Mouse (Mus musculus) embryonic facial prominence, embryonic 15.5 days (tissue): ENCODE results near the gene Nos3. TPM values are rescaled to one million over a fixed set of nuclear protein-coding genes. Genes with fewer than 3 reads are reported as not detected.
"Not testable (repeated sequence)": the region's sequence is repeated elsewhere in the genome, so short reads cannot be mapped to it uniquely, and the experiment has no call there.

ENCODE experiments used
- ATAC-seq: fragments of 200-750 bp; cut with Nextera tagmentation; 2 replicates; pipeline ENCODE4 v1.8.0; 2017; ENCODE audit warnings: low read depth, moderate TSS enrichment; ENCODE audit not compliant: insufficient number of reproducible peaks, low FRiP score, low TSS enrichment
- H3K27ac ChIP-seq: fragments of 300-500 bp; sonication (generic); replicated peaks from 2 replicates; pipeline ENCODE4 v1.5.1; 2015; ENCODE audit warnings: mild to moderate bottlenecking, inconsistent platforms
- H3K27me3 ChIP-seq: fragments of 300-500 bp; sonication (generic); 2 replicates; pipeline ENCODE4 v1.6.1; 2015; ENCODE audit warnings: inconsistent platforms
- H3K36me3 ChIP-seq: fragments of 300-500 bp; sonication (generic); 2 replicates; pipeline ENCODE4 v1.6.1; 2015; ENCODE audit warnings: mild to moderate bottlenecking, inconsistent platforms
- H3K4me1 ChIP-seq: fragments of 300-500 bp; sonication (generic); 2 replicates; pipeline ENCODE4 v1.6.1; 2015; ENCODE audit warnings: inconsistent platforms
- H3K4me2 ChIP-seq: fragments of 300-500 bp; sonication (generic); replicated peaks from 2 replicates; pipeline ENCODE4 v1.6.1; 2015; ENCODE audit warnings: mild to moderate bottlenecking, inconsistent platforms
- H3K4me3 ChIP-seq: fragments of 300-500 bp; sonication (generic); replicated peaks from 2 replicates; pipeline ENCODE4 v1.5.1; 2015; ENCODE audit warnings: mild to moderate bottlenecking, inconsistent platforms
- H3K9ac ChIP-seq: fragments of 300-500 bp; sonication (generic); 2 replicates; pipeline ENCODE4 v1.6.1; 2015; ENCODE audit warnings: inconsistent platforms
- H3K9me3 ChIP-seq: fragments of 300-500 bp; sonication (generic); replicated peaks from 2 replicates; pipeline ENCODE4 v1.6.1; 2016; ENCODE audit warnings: inconsistent platforms
- WGBS: fragments of 180-500 bp; shearing (Covaris S2); methylation state at CpG from one replicate; pipeline ENCODE4 v1.1.7; 2015; 5-methylcytosine and 5-hydroxymethylcytosine counted together
- polyA plus RNA-seq: library from polyadenylated mRNA; unstranded; fragments of >200 nt; fragmentation: Nextera tagmentation; extraction: Ambion mirVana; gene quantifications from 2 replicates; pipeline ENCODE4 v1.2.1, GENCODE M21; 2015

Nos3 gene
- polyA plus RNA-seq, 1 experiment from 2014 or later, result 6.5 TPM

DNA sequence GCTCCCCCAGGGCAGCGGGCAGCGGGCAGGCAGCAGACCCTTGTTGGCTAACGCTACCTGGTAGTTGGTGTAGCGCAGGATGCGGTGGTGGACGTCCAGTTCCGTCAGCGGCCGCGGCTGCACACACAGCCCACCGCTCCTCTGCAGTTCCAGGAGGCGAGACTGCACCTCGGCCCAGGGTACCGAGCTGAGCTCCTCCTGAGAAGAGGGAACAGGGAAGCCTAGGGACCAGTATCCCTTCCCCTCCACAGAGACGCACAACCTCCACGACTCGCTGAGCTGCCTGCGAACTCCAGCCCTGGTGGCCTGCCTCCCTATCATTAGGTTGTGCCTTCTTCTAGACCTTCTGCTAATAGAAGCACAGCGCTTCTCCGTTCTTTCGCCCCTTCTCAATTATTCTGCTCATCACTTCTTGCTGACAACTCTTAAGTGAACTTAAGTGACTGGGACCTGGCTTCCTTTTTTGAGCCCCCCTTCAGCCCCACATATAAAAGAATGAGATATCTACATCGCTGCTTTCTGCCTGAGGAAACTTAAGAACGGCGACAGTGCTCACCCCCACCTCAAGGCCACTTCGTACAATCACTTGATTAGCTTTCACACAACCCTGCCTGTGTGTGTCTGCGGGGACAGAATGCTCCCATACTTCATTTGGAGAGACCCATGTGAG lies 23.8 kb downstream of the Nos3 start:
- peak overlapping the region; percentile 47 for H3K4me3 ChIP-seq
- no peak for ATAC-seq
- H3K9me3 ChIP-seq, result no peaks in the 10 kb centered on the region
- H3K4me2 ChIP-seq, result peak overlapping the region; percentile 94
- H3K36me3 ChIP-seq, result no peaks in the 10 kb centered on the region
- peaks cover 45% of the 10 kb centered on the region for H3K27me3 ChIP-seq
- H3K4me1 ChIP-seq, result peaks cover 25% of the 10 kb centered on the region
- WGBS, result 23% methylated on average over 26 of the region's 26 CpGs
- 0 out of 2 replicates have a peak overlapping the region, but pooled peaks have one; percentile 24 for H3K9ac ChIP-seq
- H3K27ac ChIP-seq, result no peak overlapping the region

DNA sequence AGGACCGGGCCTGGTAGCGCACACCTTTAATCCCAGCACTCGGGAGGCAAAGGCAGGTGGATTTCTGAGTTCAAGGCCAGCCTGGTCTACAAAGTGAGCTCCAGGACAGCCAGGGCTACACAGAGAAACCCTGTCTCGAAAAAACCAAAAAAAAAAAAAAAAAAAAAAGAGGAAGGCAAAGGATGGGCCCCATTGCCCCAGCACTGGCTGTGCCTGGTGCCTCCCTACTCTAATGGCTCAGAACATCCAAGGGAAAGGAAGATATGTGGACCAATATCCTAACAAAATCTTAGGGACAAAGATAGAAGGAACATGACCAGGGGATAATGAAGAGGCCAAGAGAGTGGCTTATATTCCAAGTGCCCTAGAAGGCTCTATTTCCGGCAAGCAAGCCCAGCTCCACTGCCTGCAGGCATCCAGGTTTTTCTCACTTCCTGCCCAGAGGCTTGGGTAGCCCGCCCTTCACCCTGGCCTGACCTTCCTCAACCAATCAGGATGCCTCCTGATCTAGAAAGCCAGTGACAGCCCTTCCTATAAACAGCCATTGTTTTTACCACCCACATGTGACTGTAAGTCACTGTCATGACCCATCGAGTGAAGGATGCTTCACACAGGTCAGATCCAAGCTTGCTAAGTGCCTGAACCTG lies 24.5 kb downstream of the Nos3 start:
- 51% methylated on average over 7 of the region's 7 CpGs for WGBS
- Histone ChIP-seq H3K9ac (no peak overlapping the region), H3K27ac (no peak overlapping the region), H3K4me1 (peaks cover 25% of the 10 kb centered on the region), H3K36me3 (no peaks in the 10 kb centered on the region), H3K9me3 (no peaks in the 10 kb centered on the region), H3K4me3 (no peak overlapping the region), H3K4me2 (no peak overlapping the region), H3K27me3 (peaks cover 45% of the 10 kb centered on the region)
- ATAC-seq, result no peak

GRCm38 (mm10) chr5:24389658-24390020 lies 25.0 kb downstream of the Nos3 start:
- Histone ChIP-seq H3K36me3 (no peaks in the 10 kb centered on the region), H3K4me1 (peaks cover 23% of the 10 kb centered on the region), H3K27me3 (peaks cover 45% of the 10 kb centered on the region), H3K4me3 (no peak overlapping the region), H3K9ac (no peak overlapping the region), H3K4me2 (no peak overlapping the region), H3K27ac (no peak overlapping the region), H3K9me3 (no peaks in the 10 kb centered on the region)
- no peak for ATAC-seq
- 76% methylated on average over 4 of the region's 4 CpGs for WGBS

GRCm38 (mm10) chr5:24391864-24392263 lies 27.3 kb downstream of the Nos3 start, which contains the start of gene Atg9b:
Gene Atg9b, minus strand, starts transcription at chr5:24392143.
- no peak within 1 kb of the TSS for H3K27ac ChIP-seq
- no peak within 1 kb of the TSS for H3K4me2 ChIP-seq
- no peaks in the 10 kb centered on the region for H3K36me3 ChIP-seq
- peaks cover 28% of the 10 kb centered on the region for H3K27me3 ChIP-seq
- WGBS, result 77% methylated on average over 7 of the region's 7 CpGs
- no peak for ATAC-seq
- H3K9me3 ChIP-seq, result no peaks in the 10 kb centered on the region
- H3K4me1 ChIP-seq, result peaks cover 27% of the 10 kb centered on the region
- H3K4me3 ChIP-seq, result no peak within 1 kb of the TSS
- no peak within 1 kb of the TSS for H3K9ac ChIP-seq

GRCm38 (mm10) chr5:24392724-24393123 lies 28.1 kb downstream of the Nos3 start:
- peaks cover 19% of the 10 kb centered on the region for H3K4me1 ChIP-seq
- no peak overlapping the region for H3K4me2 ChIP-seq
- WGBS, result 72% methylated on average over 7 of the region's 7 CpGs
- H3K36me3 ChIP-seq, result no peaks in the 10 kb centered on the region
- no peak overlapping the region for H3K9ac ChIP-seq
- no peak overlapping the region for H3K27ac ChIP-seq
- no peak for ATAC-seq
- peaks cover 19% of the 10 kb centered on the region for H3K27me3 ChIP-seq
- H3K4me3 ChIP-seq, result no peak overlapping the region
- H3K9me3 ChIP-seq, result no peaks in the 10 kb centered on the region

DNA sequence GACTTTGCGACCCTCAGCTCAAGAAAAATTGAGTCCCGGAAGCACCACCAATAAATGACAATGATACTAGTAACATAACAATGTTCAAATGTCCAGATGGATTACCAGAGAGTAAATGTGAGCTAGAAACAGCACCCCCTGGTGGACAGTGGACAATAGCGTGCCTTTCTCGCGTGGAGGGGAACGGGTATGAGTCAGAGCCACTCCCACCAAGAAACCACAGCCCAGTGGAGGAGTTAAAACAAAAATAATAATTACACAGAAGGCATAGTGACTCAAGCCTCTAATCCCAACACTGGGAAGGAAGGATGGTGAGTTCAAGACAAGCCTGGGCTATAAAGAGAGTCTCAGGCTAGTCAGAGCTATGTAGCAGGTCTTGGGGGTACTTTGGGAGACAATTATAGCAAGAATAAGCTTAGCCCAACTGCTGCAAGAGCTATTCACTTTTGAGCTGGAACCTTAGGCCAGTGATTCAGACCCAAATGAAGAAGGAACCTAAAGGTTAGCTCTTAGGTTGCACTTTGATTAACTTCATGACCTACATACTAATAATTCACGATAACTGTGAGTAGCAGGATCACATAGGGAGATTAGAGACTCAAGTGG lies 28.9 kb downstream of the Nos3 start, which contains the start of gene Abcb8:
TSS of gene Abcb8 (plus strand) at position 272 of the 606 bp plus-strand sequence.
- Histone ChIP-seq H3K27ac (peak within 1 kb of the TSS; percentile 82), H3K9ac (no peak within 1 kb of the TSS), H3K4me2 (peak within 1 kb of the TSS; percentile 66), H3K27me3 (peaks cover 12% of the 10 kb centered on the region), H3K9me3 (no peaks in the 10 kb centered on the region), H3K4me1 (peaks cover 12% of the 10 kb centered on the region), H3K4me3 (peak within 1 kb of the TSS; percentile 66), H3K36me3 (no peaks in the 10 kb centered on the region)
- no peak for ATAC-seq
- 23% methylated on average over 7 of the region's 7 CpGs for WGBS

GRCm38 (mm10) chr5:24394165-24394894 lies 29.7 kb downstream of the Nos3 start:
- ATAC-seq, result peak; percentile 96
- Histone ChIP-seq H3K36me3 (no peaks in the 10 kb centered on the region), H3K4me2 (peak overlapping the region; percentile 66), H3K9ac (no peak overlapping the region), H3K27me3 (peaks cover 4% of the 10 kb centered on the region; the same call in 1 of the 2 replicates), H3K9me3 (no peaks in the 10 kb centered on the region), H3K4me1 (peaks cover 12% of the 10 kb centered on the region), H3K4me3 (peak overlapping the region; percentile 66), H3K27ac (peak overlapping the region; percentile 82)
- WGBS, result under 1% methylated on average over 36 of the region's 36 CpGs

- Histone ChIP-seq H3K4me1 (peaks cover 12% of the 10 kb centered on the region), H3K36me3 (peaks cover 11% of the 10 kb centered on the region; the same call in 1 of the 2 replicates)
- H3K27ac ChIP-seq, H3K27me3 ChIP-seq, H3K4me2 ChIP-seq, H3K9ac ChIP-seq, ATAC-seq, H3K4me3 ChIP-seq, H3K9me3 ChIP-seq: not testable (repeated sequence)
- WGBS, result 85% methylated on average over 6 of the region's 6 CpGs
These were observed 31.6 kb downstream of the Nos3 start for GRCm38 (mm10) chr5:24396254-24396653.

GRCm38 (mm10) chr5:24399686-24400085 lies 35.1 kb downstream of the Nos3 start:
- H3K9ac ChIP-seq, result no peak overlapping the region
- 80% methylated on average over 10 of the region's 10 CpGs for WGBS

DNA sequence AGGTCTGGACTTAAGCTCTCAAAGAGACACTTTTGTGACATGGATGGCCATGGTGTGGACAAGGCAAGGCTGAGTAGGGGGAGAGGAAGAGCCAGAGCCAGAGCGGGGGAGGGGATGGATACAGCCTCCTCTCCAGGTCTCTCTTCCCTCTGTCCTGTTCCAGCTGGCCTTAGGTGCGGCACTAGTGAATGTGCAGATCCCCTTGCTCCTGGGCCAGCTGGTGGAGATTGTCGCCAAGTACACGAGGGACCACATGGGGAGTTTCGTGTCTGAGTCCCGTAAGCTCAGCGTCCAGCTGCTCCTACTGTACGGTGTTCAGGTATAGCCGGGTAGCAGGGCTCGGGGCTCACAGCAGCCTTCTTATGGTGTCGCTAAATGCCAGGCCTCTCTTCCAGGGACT lies 35.8 kb downstream of the Nos3 start:
- WGBS, result 91% methylated on average over 11 of the region's 11 CpGs
- ATAC-seq, result peak; percentile 32; the same call in 1 of the 2 replicates
- peaks cover 44% of the 10 kb centered on the region for H3K36me3 ChIP-seq
- H3K4me1 ChIP-seq, result no peaks in the 10 kb centered on the region
- no peaks in the 10 kb centered on the region for H3K27me3 ChIP-seq
- H3K4me2 ChIP-seq, result no peak overlapping the region
- H3K4me3 ChIP-seq, result no peak overlapping the region
- no peak overlapping the region for H3K9ac ChIP-seq
- H3K27ac ChIP-seq, result no peak overlapping the region
- H3K9me3 ChIP-seq, result no peaks in the 10 kb centered on the region

More at GRCm38 (mm10) chr5:24399686-24400085, 35.1 kb downstream of the Nos3 start:
- Histone ChIP-seq H3K27me3 (no peaks in the 10 kb centered on the region), H3K4me1 (peaks cover 5% of the 10 kb centered on the region), H3K9me3 (no peaks in the 10 kb centered on the region), H3K27ac (no peak overlapping the region), H3K36me3 (peaks cover 42% of the 10 kb centered on the region), H3K4me3 (no peak overlapping the region), H3K4me2 (no peak overlapping the region)
- no peak for ATAC-seq
